8 mouse cellular contexts compared by ENCODE assay signal in genomic region chr6:57581595-57581994, GRCm38 (mm10). TPM values are rescaled to one million over a fixed set of nuclear protein-coding genes. Genes with fewer than 3 reads are reported as not detected.
DNase-seq lines count a peak whose midpoint lies in the region; ATAC-seq lines count a peak whose summit lies in the region.

No protein-coding gene starts in this region.

- no peaks in the 10 kb centered on the region for H3K4me1 ChIP-seq in kidney, embryonic 14.5 days (ENCODE audit: control insufficient read depth, insufficient read depth, low read length)
- H3K4me1 ChIP-seq in intestine, embryonic 14.5 days (replicated peaks; ENCODE audit: control insufficient read depth, insufficient read depth, low read length) = no peaks in the 10 kb centered on the region
- H3K4me1 ChIP-seq in midbrain, embryonic 15.5 days = peaks cover 5% of the 10 kb centered on the region; the same call in 1 of the 2 replicates

- no peaks in the 10 kb centered on the region for H3K27me3 ChIP-seq in kidney, embryonic 14.5 days (ENCODE audit: control insufficient read depth, insufficient read depth, low read length)
- no peaks in the 10 kb centered on the region for H3K27me3 ChIP-seq in intestine, embryonic 14.5 days (replicated peaks; ENCODE audit: control insufficient read depth, insufficient read depth, low read length)
- H3K27me3 ChIP-seq in midbrain, embryonic 15.5 days (replicated peaks) = no peaks in the 10 kb centered on the region

- peak overlapping the region; percentile 87 for H3K4me2 ChIP-seq in kidney, embryonic 14.5 days (replicated peaks; ENCODE audit: low read depth, low read length)
- peak overlapping the region; percentile 90 for H3K4me2 ChIP-seq in intestine, embryonic 14.5 days (ENCODE audit: low read length)
- H3K4me2 ChIP-seq in midbrain, embryonic 15.5 days = peak overlapping the region; percentile 51; the same call in 1 of the 2 replicates

- peak overlapping the region; percentile 61 for H3K4me3 ChIP-seq in kidney, embryonic 14.5 days (ENCODE audit: low read length)
- H3K4me3 ChIP-seq in intestine, embryonic 14.5 days (ENCODE audit: low read depth, low read length) = peak overlapping the region; percentile 62
- H3K4me3 ChIP-seq in midbrain, embryonic 15.5 days = no peak overlapping the region

- ATAC-seq in kidney, embryonic 14.5 days (ENCODE audit: low FRiP score, low TSS enrichment) = no peak; the same call in 1 of the 2 replicates
- ATAC-seq in common myeloid progenitor, adult 5-6 weeks (replicated peaks; ENCODE audit: low read depth, poor library complexity, severe bottlenecking) = 0 out of 2 replicates have a peak, but pooled peaks have one; percentile 15
- ATAC-seq in intestine, embryonic 14.5 days (replicated peaks; ENCODE audit: low FRiP score, low TSS enrichment, low read depth) = no peak
- ATAC-seq in midbrain, embryonic 15.5 days (replicated peaks) = no peak

- no peaks in the 10 kb centered on the region for H3K9me3 ChIP-seq in kidney, embryonic 14.5 days (ENCODE audit: control insufficient read depth, low read length)
- H3K9me3 ChIP-seq in intestine, embryonic 14.5 days (ENCODE audit: control insufficient read depth, low read length) = no peaks in the 10 kb centered on the region
- H3K9me3 ChIP-seq in midbrain, embryonic 15.5 days = no peaks in the 10 kb centered on the region

- 82% methylated on average over 12 of the region's 12 CpGs for WGBS in kidney, embryonic 14.5 days
- 85% methylated on average over 12 of the region's 12 CpGs for WGBS in intestine, embryonic 14.5 days
- 89% methylated on average over 12 of the region's 12 CpGs for WGBS in midbrain, embryonic 15.5 days

- H3K9ac ChIP-seq in kidney, embryonic 14.5 days (ENCODE audit: low read depth, low read length) = peak overlapping the region; percentile 64; the same call in 1 of the 2 replicates
- peak overlapping the region; percentile 58; the same call in 1 of the 2 replicates for H3K9ac ChIP-seq in intestine, embryonic 14.5 days (ENCODE audit: low read length)
- no peak overlapping the region for H3K9ac ChIP-seq in midbrain, embryonic 15.5 days

- no peak for DNase-seq in kidney, adult 8-10 months
- no peak for DNase-seq in intestine, embryonic 14.5 days (ENCODE audit: low spot score)
- no peak for DNase-seq in testis, postnatal 10 days (ENCODE audit: low spot score)
- no peak for DNase-seq in urinary bladder, postnatal 25 days (ENCODE audit: low spot score)
- DNase-seq in cerebellum, adult 9-11 months = no peak

- no peaks in the 10 kb centered on the region for H3K36me3 ChIP-seq in kidney, embryonic 14.5 days (ENCODE audit: control insufficient read depth, insufficient read depth, low read length)
- H3K36me3 ChIP-seq in intestine, embryonic 14.5 days (ENCODE audit: control insufficient read depth, insufficient read depth, low read length) = no peaks in the 10 kb centered on the region
- H3K36me3 ChIP-seq in midbrain, embryonic 15.5 days (replicated peaks) = no peaks in the 10 kb centered on the region

- no peak overlapping the region for H3K27ac ChIP-seq in kidney, embryonic 14.5 days (ENCODE audit: low read depth, low read length)
- no peak overlapping the region; the same call in 1 of the 2 replicates for H3K27ac ChIP-seq in intestine, embryonic 14.5 days (ENCODE audit: low read depth)
- H3K27ac ChIP-seq in midbrain, embryonic 15.5 days = no peak overlapping the region

RNA-seq across cellular contexts. Expression of gene Herc6, which starts 0.8 kb away (rescaled TPM):
- 3.0 and 3.4 TPM in 2 replicates for polyA plus RNA-seq in kidney, embryonic 14.5 days (2014; fragmentation: Nextera tagmentation; extraction: Ambion mirVana)
- 16.2 and 18.3 TPM in 2 replicates for total RNA-seq in common myeloid progenitor, adult 5-6 weeks (2017)
- polyA plus RNA-seq in intestine, embryonic 14.5 days (2014; fragmentation: Nextera tagmentation; extraction: Ambion mirVana) = 2.4 and 2.6 TPM in 2 replicates
- 0.71 and 1.5 TPM in 2 replicates for polyA plus RNA-seq in midbrain, embryonic 15.5 days (2015; fragmentation: Nextera tagmentation; extraction: Ambion mirVana)

RNA-seq across cellular contexts. Expression of gene Ppm1k, which starts 46.3 kb away (rescaled TPM):
- polyA plus RNA-seq in kidney, embryonic 14.5 days (2014; fragmentation: Nextera tagmentation; extraction: Ambion mirVana) = 3.4 and 5.0 TPM in 2 replicates
- 25.0 and 32.1 TPM in 2 replicates for total RNA-seq in common myeloid progenitor, adult 5-6 weeks (2017)
- 3.7 and 3.8 TPM in 2 replicates for polyA plus RNA-seq in intestine, embryonic 14.5 days (2014; fragmentation: Nextera tagmentation; extraction: Ambion mirVana)
- polyA plus RNA-seq in midbrain, embryonic 15.5 days (2015; fragmentation: Nextera tagmentation; extraction: Ambion mirVana) = 6.0 and 6.9 TPM in 2 replicates
